Mouse (Mus musculus): ENCODE data around the gene Wnt9b. TPM values are rescaled to one million over a fixed set of nuclear protein-coding genes. Genes with fewer than 3 reads are reported as not detected.

Gene Wnt9b
- polyA plus RNA-seq, 1 experiment: not detected

- no peaks in the 10 kb centered on the region for H3K4me1 ChIP-seq (ENCODE audit: control insufficient read depth, insufficient read depth, low read length)
Observed at GRCm38 (mm10) chr11:103732306-103732705, 17.3 kb downstream of the Wnt9b start.

GRCm38 (mm10) chr11:103731594-103731993, 18.0 kb downstream of the Wnt9b start:
- Histone ChIP-seq H3K27ac (ENCODE audit: insufficient read depth, low read depth, low read length) (no peak overlapping the region), H3K4me3 (ENCODE audit: insufficient read depth, low read length) (no peak overlapping the region), H3K4me1 (ENCODE audit: control insufficient read depth, insufficient read depth, low read length) (no peaks in the 10 kb centered on the region)
- no peak for TF ChIP-seq POLR2A (IDR thresholded peaks at IDR 0.05; ENCODE audit: borderline replicate concordance, low read depth, low read length)
- TF ChIP-seq CTCF (IDR thresholded peaks at IDR 0.05; ENCODE audit: low read depth, low read length): no peak

More at GRCm38 (mm10) chr11:103732306-103732705, 17.3 kb downstream of the Wnt9b start:
- TF ChIP-seq CTCF (IDR thresholded peaks at IDR 0.05; ENCODE audit: low read depth, low read length) (no peak), POLR2A (IDR thresholded peaks at IDR 0.05; ENCODE audit: borderline replicate concordance, low read depth, low read length) (no peak)
- H3K4me3 ChIP-seq (ENCODE audit: insufficient read depth, low read length): no peak overlapping the region
- no peak overlapping the region for H3K27ac ChIP-seq (ENCODE audit: insufficient read depth, low read depth, low read length)

- Histone ChIP-seq H3K4me1 (ENCODE audit: control insufficient read depth, insufficient read depth, low read length) (no peaks in the 10 kb centered on the region), H3K4me3 (ENCODE audit: insufficient read depth, low read length) (no peak overlapping the region), H3K27ac (ENCODE audit: insufficient read depth, low read depth, low read length) (no peak overlapping the region)
- TF ChIP-seq CTCF (IDR thresholded peaks at IDR 0.05; ENCODE audit: low read depth, low read length) (no peak), POLR2A (IDR thresholded peaks at IDR 0.05; ENCODE audit: borderline replicate concordance, low read depth, low read length) (no peak)
Observed at GRCm38 (mm10) chr11:103729282-103729985, 20.2 kb downstream of the Wnt9b start.

GRCm38 (mm10) chr11:103724331-103724771, 25.3 kb downstream of the Wnt9b start:
- Histone ChIP-seq H3K4me3 (ENCODE audit: insufficient read depth, low read length) (no peak overlapping the region), H3K4me1 (ENCODE audit: control insufficient read depth, insufficient read depth, low read length) (no peaks in the 10 kb centered on the region), H3K27ac (ENCODE audit: insufficient read depth, low read depth, low read length) (no peak overlapping the region)
- TF ChIP-seq CTCF (IDR thresholded peaks at IDR 0.05; ENCODE audit: low read depth, low read length) (no peak), POLR2A (IDR thresholded peaks at IDR 0.05; ENCODE audit: borderline replicate concordance, low read depth, low read length) (no peak)

- TF ChIP-seq POLR2A (IDR thresholded peaks at IDR 0.05; ENCODE audit: borderline replicate concordance, low read depth, low read length): no peak
- no peak for TF ChIP-seq CTCF (IDR thresholded peaks at IDR 0.05; ENCODE audit: low read depth, low read length)
- Histone ChIP-seq H3K27ac (ENCODE audit: insufficient read depth, low read depth, low read length) (no peak overlapping the region), H3K4me1 (ENCODE audit: control insufficient read depth, insufficient read depth, low read length) (no peaks in the 10 kb centered on the region), H3K4me3 (ENCODE audit: insufficient read depth, low read length) (no peak overlapping the region)
Observed at GRCm38 (mm10) chr11:103722040-103722481, 27.6 kb downstream of the Wnt9b start.

- Histone ChIP-seq H3K4me3 (ENCODE audit: insufficient read depth, low read length) (no peak overlapping the region), H3K27ac (ENCODE audit: insufficient read depth, low read depth, low read length) (no peak overlapping the region), H3K4me1 (ENCODE audit: control insufficient read depth, insufficient read depth, low read length) (no peaks in the 10 kb centered on the region)
- TF ChIP-seq POLR2A (IDR thresholded peaks at IDR 0.05; ENCODE audit: borderline replicate concordance, low read depth, low read length) (no peak), CTCF (IDR thresholded peaks at IDR 0.05; ENCODE audit: low read depth, low read length) (peak; percentile 38; the same call in 1 of the 2 replicates)
Observed at GRCm38 (mm10) chr11:103721468-103722039, 28.1 kb downstream of the Wnt9b start.

GRCm38 (mm10) chr11:103719436-103719835, 30.2 kb downstream of the Wnt9b start:
- no peak overlapping the region for H3K27ac ChIP-seq (ENCODE audit: insufficient read depth, low read depth, low read length)
- TF ChIP-seq CTCF (IDR thresholded peaks at IDR 0.05; ENCODE audit: low read depth, low read length) (no peak), POLR2A (IDR thresholded peaks at IDR 0.05; ENCODE audit: borderline replicate concordance, low read depth, low read length) (no peak)

GRCm38 (mm10) chr11:103716971-103717370, 32.6 kb downstream of the Wnt9b start:
- TF ChIP-seq CTCF (IDR thresholded peaks at IDR 0.05; ENCODE audit: low read depth, low read length) (no peak), POLR2A (IDR thresholded peaks at IDR 0.05; ENCODE audit: borderline replicate concordance, low read depth, low read length) (no peak)
- Histone ChIP-seq H3K27ac (ENCODE audit: insufficient read depth, low read depth, low read length) (no peak overlapping the region), H3K4me3 (ENCODE audit: insufficient read depth, low read length) (no peak overlapping the region), H3K4me1 (ENCODE audit: control insufficient read depth, insufficient read depth, low read length) (no peaks in the 10 kb centered on the region)

More at GRCm38 (mm10) chr11:103719436-103719835, 30.2 kb downstream of the Wnt9b start:
- Histone ChIP-seq H3K4me3 (ENCODE audit: insufficient read depth, low read length) (no peak overlapping the region), H3K4me1 (ENCODE audit: control insufficient read depth, insufficient read depth, low read length) (no peaks in the 10 kb centered on the region)

- H3K27ac ChIP-seq (ENCODE audit: insufficient read depth, low read depth, low read length): no peak overlapping the region
- no peak overlapping the region for H3K4me3 ChIP-seq (ENCODE audit: insufficient read depth, low read length)
- no peak for TF ChIP-seq POLR2A (IDR thresholded peaks at IDR 0.05; ENCODE audit: borderline replicate concordance, low read depth, low read length)
- no peak for TF ChIP-seq CTCF (IDR thresholded peaks at IDR 0.05; ENCODE audit: low read depth, low read length)
- no peaks in the 10 kb centered on the region for H3K4me1 ChIP-seq (ENCODE audit: control insufficient read depth, insufficient read depth, low read length)
Observed at GRCm38 (mm10) chr11:103714074-103714473, 35.5 kb downstream of the Wnt9b start.

Measured in bone marrow macrophage, adult 2 months (primary cell).